Mouse (Mus musculus): ENCODE measurements at regions not wholly inside any gene's neighbourhood (a gene's known extent, or its start where the extent isn't known, plus 50 kb on each side); places are given as distances from the start of the nearest gene placed in this dataset.

DNA sequence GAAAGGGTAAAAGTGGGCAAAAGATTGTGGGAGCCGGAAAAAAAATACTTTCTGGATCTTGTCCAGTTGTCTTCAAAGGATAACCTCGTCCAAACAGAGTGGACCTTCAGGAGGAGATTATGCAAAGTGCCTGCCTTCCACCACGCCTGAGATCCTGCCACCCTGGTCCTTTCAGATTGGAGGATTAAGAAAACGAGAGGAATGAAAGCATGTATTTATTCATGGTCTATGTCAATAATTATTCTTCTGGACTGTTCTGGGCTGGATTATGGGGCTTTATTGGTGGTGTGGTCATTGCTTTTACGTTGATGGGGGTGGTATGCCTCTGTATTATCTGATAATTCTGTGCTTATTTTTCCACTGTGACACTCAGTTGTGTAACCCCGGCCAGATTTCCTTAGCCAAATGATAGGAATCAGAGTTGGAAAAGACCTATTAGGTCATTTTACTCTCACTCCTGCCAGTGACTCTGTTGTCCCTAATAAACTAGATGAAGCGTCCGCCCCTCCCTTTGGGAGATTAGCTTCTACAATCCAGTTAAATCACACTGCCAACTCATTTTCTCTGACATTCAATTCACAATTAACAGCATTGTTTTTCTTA, 656.3 kb downstream of the Slc22a22 start:
- no peak for DNase-seq (ENCODE audit: low spot score)

DNA sequence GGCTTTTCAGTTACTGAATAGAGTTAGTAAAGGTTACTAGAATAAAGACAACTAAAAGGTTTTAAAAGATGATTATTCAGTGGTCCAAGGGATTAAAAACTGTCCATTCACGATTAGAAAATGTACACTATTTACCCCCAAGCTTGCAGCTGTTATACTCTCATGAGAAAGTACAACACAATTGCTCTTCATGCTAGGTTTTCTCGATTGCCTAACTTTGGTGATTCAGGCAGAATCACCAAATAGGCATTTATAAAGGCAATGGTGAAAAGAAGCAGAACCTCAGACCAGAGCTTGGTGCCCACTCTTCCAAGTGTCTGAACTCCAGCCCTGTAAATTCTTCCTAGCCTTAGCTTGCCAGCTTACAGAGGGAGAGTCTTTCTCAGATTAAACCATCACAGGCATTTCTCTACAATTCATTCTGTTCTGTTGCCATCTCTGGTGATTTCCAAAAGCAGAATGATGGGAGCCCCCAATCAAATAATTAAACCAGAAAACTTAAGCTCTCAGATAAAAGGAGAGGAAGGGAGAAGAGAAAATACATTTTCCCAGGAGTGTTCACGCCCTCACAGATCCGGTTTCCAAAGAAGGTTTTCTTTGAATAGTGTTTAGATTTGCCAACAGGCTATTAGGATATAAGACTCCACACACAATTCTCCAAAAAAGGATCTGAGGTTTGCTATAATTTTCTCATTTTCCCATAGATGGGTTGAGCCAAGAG, 657.0 kb downstream of the Slc22a22 start:
- DNase-seq (ENCODE audit: low spot score), result no peak

DNA sequence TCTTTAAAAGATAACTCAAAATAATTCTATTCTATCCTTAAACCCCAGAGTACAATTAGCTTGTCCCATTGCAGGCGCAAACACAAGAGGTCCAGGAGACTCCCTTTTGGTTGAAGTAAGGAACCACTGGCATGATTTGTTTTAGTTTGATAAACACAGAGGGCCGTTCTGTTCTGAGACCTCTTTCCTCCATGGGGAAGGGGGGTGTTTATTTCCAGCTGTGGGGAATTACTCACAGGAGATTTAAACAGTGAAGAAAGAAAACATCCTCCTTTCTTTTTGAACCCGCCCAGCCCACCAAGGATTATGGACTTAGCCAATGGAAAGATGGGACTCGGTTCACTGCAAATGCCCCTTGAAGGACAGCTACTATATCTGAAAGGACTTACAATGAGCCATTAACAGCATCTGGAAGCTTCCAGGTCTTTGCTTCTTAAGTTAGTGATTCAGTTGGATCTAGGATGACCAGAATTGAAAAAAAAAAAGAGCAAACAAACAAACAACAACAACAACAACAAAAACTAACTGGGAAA, 659.2 kb downstream of the Slc22a22 start:
- DNase-seq (ENCODE audit: low spot score), result no peak

DNA sequence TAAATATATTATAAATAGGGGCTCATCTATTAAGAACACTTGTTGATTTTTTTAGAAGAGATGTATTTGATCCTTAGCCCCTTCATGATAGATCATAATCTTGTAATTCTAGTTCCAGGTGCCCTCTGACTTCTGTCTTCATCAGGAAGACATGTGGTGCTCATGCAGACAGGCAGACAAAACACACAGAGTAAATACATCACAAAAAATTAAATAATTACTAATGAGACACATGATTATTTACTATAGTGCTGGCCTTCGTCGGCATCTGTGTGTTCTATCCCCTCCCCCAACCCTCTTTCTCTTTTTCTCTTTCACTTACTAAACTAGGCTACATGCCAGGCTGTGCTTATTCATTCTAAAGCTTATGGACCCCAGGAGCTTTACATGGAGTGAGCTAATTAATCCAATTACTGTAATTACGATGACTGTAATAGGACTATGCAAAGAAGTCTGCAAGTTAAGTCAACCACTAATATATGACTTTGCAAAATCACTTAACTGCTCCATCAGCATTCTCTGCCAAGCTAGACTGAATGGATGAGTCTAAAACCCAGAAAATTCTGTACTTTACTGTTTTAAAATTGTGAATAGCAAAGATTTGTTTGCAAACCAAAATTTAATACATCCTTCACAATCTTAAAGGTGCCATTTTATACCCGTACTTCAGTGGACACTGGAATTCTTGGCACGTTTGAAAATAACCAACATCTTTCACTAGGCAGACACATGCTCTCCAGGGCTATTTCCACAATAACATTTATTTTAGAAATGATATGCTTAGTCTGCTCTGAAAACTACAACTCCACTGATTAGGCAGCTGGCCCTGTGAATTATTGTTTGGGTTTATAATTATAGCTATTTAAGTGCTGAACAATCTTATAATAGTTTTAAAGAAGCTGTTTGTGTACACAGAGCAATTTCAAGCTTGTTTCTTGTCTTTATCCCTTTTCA, 659.9 kb downstream of the Slc22a22 start:
- no peak for DNase-seq (ENCODE audit: low spot score)

DNA sequence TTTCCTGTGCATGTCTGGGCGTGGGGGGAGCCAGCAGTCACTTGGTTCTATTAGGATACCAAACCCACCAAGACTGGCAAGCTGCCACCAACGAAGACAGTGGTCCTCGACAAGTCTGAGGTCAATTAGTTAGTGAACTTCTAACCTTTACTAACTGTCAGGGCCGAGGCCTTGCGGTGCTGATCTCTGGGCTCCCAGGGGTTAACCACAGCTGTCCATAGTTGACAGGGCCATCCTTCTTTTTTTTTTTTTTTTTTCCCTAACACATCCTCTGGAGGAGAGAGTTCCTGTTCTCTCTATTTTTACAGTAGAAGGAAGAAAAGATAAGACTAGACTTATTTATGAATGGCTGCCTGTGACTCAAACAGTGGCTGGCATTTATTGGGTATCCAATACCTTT, 663.5 kb downstream of the Slc22a22 start:
- DNase-seq (ENCODE audit: low spot score), result no peak

DNA sequence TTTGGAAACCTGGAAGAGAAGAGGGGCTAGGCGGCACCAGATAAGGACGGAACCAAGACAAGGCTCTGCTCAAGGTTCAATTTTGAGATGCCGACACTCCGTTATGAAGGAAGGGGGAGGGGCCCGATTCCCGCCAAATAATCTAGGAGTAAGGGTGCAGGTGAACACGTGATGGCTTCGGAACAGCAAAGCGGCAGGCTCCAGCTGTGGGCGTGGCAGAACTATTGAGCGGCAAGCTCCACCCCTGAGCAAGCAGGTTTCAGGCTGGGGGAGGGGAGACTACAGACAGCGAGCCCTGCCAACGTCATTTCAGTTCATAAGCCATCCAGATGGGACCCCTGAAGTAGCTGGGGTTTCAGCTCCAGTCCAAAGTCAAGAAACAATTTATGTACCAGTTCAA, 667.3 kb downstream of the Slc22a22 start:
- no peak for DNase-seq (ENCODE audit: low spot score)

DNA sequence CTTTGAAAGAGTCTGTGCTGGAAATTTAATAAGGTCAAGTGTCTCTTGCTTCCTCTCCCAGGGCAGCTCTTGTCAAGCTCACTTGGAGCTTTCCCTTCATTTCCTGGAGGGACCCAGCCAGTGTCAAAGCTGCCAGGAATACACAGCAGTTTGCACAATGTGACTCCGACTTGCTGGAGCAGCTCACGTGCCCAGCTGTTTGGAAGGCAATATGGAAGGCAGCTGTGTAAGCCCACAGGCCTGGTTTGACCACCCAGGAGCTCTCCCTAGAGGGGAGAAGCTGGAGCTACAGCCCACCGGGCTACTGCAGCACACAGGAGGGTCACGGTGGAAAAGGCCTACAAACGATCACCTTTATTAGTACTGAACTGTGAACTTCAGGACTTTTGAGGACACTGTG, 669.8 kb downstream of the Slc22a22 start:
- no peak for DNase-seq (ENCODE audit: low spot score)

DNA sequence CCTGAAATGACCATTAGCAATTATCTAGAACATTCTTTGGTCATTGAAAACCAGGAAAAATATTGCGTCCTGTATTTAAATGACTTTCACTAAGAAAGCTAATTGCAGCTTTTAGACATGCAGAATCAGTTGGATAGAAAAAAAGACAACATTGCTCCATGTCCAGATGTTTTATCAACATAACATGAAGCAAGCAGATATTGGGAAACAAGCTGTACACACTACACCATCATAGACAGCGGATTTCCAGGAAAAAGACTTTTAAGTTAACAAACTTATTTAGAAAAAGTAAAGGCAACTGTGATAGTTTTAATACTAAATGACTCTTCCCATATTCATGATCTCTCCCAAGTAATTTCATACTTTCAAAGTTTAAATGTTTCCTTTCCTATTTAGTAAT, 675.5 kb downstream of the Slc22a22 start:
- DNase-seq (ENCODE audit: low spot score), result no peak

DNA sequence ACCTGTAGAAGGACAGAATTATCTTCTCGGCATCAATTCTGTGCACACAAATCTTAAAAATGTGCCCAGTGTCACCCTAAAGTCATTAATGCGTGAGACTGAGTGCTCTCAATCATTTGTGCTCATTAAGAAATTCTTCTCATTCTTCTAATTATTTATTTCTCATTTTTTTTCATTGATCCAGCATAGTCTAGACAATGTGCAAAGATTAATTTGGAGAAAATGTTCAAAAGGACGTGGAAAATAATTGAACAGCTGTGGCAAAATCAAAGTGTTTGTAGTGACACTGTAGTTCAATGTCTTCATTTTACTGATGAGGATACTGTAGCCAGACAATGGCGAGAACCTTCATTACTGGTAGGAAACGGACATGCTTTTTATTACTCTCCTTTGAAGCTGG, 702.0 kb downstream of the Slc22a22 start:
- no peak for DNase-seq (ENCODE audit: low spot score)

DNA sequence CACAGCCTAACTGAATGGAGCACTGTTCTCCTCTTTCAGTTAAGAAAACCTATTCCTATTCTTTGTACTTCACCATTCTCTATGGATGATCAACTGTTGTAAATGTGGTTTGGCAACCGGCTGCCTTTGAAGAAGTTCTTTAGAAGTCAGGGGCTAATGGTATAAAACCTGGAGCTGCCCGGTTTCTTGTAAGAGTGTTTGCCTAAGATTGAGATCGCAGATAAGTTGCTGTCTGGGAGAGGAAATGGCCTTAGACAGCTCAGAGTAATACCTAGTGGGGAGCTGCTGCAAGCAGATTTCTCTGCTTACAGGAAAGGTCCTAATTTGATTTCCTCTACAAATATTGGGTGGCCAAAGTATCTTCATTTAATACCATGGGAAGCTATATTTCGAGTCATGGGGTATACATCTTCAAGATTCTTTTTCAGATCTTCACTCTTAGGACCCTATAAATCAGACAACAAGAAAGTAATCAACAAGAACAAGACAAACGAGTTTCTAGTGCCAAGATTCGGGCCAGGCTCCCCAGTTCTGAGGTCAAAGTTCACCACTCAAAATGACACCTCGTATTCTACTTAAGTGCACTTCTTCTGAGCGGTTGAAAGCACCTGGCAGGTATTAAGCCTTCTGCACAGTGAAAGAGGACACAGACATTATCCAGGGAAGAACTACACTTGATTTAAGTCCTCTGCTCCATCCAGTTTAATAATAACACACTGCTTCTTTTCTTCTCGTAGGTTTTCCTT, 702.6 kb downstream of the Slc22a22 start:
- peak; percentile 29 for DNase-seq (ENCODE audit: low spot score)

DNA sequence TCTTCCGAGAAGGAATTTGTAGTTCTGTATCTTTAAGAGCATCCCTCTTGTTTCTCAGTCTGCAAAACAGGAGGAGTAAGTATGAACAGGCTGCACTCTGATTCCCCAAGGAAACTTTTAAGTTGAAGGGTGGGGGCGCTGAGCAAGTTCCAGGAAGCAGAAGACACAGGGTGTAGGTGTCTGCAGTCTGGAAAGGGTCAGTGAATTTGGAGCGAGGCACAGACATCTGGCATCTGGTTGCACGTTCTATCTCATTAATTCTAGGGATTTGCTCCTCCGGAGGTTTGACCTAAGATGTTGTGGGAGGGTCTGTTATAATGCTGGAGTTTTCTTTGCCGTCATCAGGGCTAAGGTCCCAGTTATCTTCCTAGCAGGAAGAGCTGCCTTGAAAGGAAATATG, 711.1 kb downstream of the Slc22a22 start:
- no peak for DNase-seq (ENCODE audit: low spot score)

DNA sequence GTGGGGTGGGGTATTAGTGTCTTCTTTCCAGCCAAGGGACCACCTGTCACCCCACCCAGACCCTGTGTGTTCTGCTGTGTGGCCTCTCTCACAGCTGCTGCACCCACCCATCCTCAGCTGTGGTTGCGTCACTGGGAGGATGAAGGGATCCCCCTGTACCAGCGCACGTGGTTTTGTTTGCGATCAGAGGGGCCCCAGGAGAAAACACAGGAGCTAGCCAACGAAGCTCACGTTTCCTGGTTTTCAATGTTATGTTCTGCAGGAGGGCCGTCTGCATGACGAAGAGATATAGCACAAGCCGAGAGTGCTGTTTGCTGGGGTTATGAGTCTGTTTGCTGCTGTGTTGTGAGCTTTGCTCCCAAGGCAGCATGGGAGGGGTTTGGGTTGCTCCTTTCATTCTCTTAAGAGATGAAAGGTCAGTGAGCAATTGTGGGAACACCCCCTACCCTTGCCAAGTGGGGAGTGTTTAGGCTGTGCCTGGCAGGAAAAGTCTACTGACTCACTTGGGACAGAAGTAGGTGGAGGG, 712.4 kb downstream of the Slc22a22 start:
- DNase-seq (ENCODE audit: low spot score), result peak; percentile 26

DNA sequence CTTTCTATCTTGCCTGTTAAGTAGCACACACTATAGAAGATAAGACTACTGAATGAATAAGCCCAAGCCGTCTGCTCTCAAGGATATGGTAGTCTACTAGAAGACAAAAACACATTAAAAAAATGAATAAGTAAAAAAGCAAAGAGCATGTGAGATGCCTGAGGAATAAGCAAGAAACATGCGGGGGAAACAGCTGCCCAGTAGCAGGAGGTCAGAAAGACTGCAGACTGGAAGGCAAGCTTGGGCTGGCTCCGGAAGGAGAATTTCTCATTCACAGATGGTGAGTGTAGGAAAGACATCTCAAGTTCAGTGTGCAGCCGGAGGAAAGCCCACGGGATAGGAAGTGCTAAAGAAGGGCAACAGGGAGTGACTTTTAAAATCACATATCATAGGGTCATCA, 713.4 kb downstream of the Slc22a22 start:
- no peak for DNase-seq (ENCODE audit: low spot score)

DNA sequence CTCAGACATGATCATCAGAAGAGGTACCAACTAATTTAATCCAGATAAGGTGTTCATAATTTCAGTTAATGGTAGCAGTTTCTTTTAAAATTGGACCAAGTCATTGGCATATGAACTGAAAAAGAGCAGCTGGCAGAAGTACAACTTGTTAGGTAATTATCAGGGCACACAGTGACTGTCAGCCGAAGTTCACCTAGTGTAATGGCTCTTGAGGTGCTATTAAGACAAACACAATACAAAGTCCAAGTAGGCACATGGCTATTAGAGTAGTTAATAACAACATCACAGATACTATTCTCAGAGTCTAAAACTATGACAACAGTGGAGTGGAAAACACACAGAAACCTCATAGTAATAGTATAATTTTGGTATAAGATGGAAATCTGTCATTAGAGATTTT, 730.7 kb downstream of the Slc22a22 start:
- DNase-seq (ENCODE audit: low spot score), result no peak

DNA sequence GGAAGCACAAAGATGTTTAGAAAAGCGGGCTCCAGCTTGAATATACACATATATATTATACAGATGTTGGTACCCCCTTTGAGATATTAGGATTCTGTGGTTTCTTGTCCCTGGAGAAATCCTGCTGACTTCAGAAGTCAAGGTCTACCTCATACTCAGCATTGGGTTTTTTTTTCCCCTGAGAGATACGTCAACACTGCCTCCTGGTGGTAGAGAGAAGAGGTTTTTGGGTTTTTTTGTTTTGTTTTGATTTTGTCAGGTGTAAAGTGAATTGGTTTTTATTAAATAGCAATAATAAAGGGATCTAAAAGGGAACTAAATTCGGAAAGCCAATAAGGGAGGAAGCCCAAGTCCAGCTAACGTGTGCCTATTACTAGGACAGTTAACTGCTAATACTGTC, 732.5 kb downstream of the Slc22a22 start:
- no peak for DNase-seq (ENCODE audit: low spot score)

Data from yolk sac, embryonic 10.5 days (tissue).